Mouse (Mus musculus) thymus, adult 2 months (tissue): ENCODE measurements around the gene Nek2. TPM values are rescaled to one million over a fixed set of nuclear protein-coding genes. Genes with fewer than 3 reads are reported as not detected.

Experiments used
- DNase-seq: peaks from one replicate; pipeline ENCODE4 v3.0.0; 2021
- H3K27ac ChIP-seq: fragments of 200-500 bp; 2 replicates; pipeline ENCODE4 v1.5.1; 2012; ENCODE audit warnings: low read length, control low read depth; ENCODE audit not compliant: control insufficient read depth, insufficient read depth
- H3K27me3 ChIP-seq: fragments of 200-500 bp; 2 replicates; pipeline ENCODE4 v1.6.1; 2012; ENCODE audit warnings: mild to moderate bottlenecking, low read length, moderate library complexity, mixed read lengths; ENCODE audit not compliant: control insufficient read depth, insufficient read depth
- H3K36me3 ChIP-seq: fragments of 200-500 bp; 2 replicates; pipeline ENCODE4 v1.6.1; 2012; ENCODE audit warnings: mild to moderate bottlenecking, low read length, moderate library complexity; ENCODE audit not compliant: control insufficient read depth, insufficient read depth
- H3K4me1 ChIP-seq: fragments of 200-500 bp; replicated peaks from 2 replicates; pipeline ENCODE4 v1.6.1; 2012; ENCODE audit warnings: low read length; ENCODE audit not compliant: control insufficient read depth, insufficient read depth
- H3K4me3 ChIP-seq: fragments of 200-500 bp; 2 replicates; pipeline ENCODE4 v1.5.1; 2012; ENCODE audit warnings: mild to moderate bottlenecking, low read length, control low read depth, moderate library complexity; ENCODE audit not compliant: control insufficient read depth, insufficient read depth
- CTCF ChIP-seq: fragments of 200-500 bp; IDR thresholded peaks from 2 replicates; pipeline ENCODE4 v1.5.1; 2012; ENCODE audit warnings: mild to moderate bottlenecking, control low read depth, low read length, moderate library complexity, borderline replicate concordance; ENCODE audit not compliant: control insufficient read depth, poor library complexity, insufficient read depth; ENCODE audit errors: extremely low read depth
- POLR2A ChIP-seq: fragments of 200-500 bp; IDR thresholded peaks from 2 replicates; pipeline ENCODE4 v1.6.1; 2012; ENCODE audit warnings: mild to moderate bottlenecking, low read length, control low read depth, moderate library complexity; ENCODE audit not compliant: control insufficient read depth, poor library complexity, insufficient read depth; ENCODE audit errors: extremely low read depth
- WGBS: fragments of 180-500 bp; shearing (Covaris S2); methylation state at CpG from one replicate; pipeline ENCODE4 v1.1.7; 2018; 5-methylcytosine and 5-hydroxymethylcytosine counted together
- polyA plus RNA-seq: library from polyadenylated mRNA; depleted of rRNA; stranded (reverse); fragments of >200 nt; gene quantifications from 2 replicates; pipeline ENCODE4 v1.2.3, GENCODE M21; 2012

The Nek2 gene
- polyA plus RNA-seq, 1 experiment = 14.9 TPM

- TF ChIP-seq POLR2A (no peak), CTCF (no peak)
- Histone ChIP-seq H3K27ac (no peak overlapping the region), H3K4me1 (0 out of 2 replicates have a peak, but pooled peaks cover 3% of the 10 kb centered on the region), H3K27me3 (no peaks in the 10 kb centered on the region), H3K36me3 (no peaks in the 10 kb centered on the region), H3K4me3 (no peak overlapping the region)
- WGBS = 96% methylated on average over 12 of the region's 12 CpGs
- DNase-seq = no peak
Observed at GRCm38 (mm10) chr1:191811774-191812173, 9.5 kb upstream of the Nek2 start.

GRCm38 (mm10) chr1:191812949-191813691, 8.1 kb upstream of the Nek2 start:
- Histone ChIP-seq H3K27me3 (no peaks in the 10 kb centered on the region), H3K27ac (no peak overlapping the region), H3K4me1 (0 out of 2 replicates have a peak, but pooled peaks cover 3% of the 10 kb centered on the region), H3K4me3 (no peak overlapping the region), H3K36me3 (no peaks in the 10 kb centered on the region)
- 63% methylated on average over 13 of the region's 13 CpGs for WGBS
- no peak for DNase-seq
- TF ChIP-seq POLR2A = no peak
- TF ChIP-seq CTCF = no peak

GRCm38 (mm10) chr1:191814240-191814639, 7.0 kb upstream of the Nek2 start:
- no peak for DNase-seq
- TF ChIP-seq POLR2A (no peak), CTCF (no peak)
- Histone ChIP-seq H3K4me1 (0 out of 2 replicates have a peak, but pooled peaks cover 3% of the 10 kb centered on the region), H3K27ac (no peak overlapping the region), H3K4me3 (no peak overlapping the region), H3K27me3 (no peaks in the 10 kb centered on the region), H3K36me3 (no peaks in the 10 kb centered on the region)
- 20% methylated on average over 4 of the region's 4 CpGs for WGBS

GRCm38 (mm10) chr1:191814935-191815334, 6.3 kb upstream of the Nek2 start:
- DNase-seq = no peak
- WGBS = 82% methylated on average over 5 of the region's 5 CpGs
- Histone ChIP-seq H3K27ac (no peak overlapping the region), H3K4me3 (no peak overlapping the region), H3K27me3 (no peaks in the 10 kb centered on the region), H3K36me3 (no peaks in the 10 kb centered on the region), H3K4me1 (0 out of 2 replicates have a peak, but pooled peaks cover 3% of the 10 kb centered on the region)
- TF ChIP-seq POLR2A (no peak), CTCF (no peak)

- no peaks in the 10 kb centered on the region for H3K36me3 ChIP-seq
- H3K27ac ChIP-seq = no peak overlapping the region
- no peaks in the 10 kb centered on the region for H3K27me3 ChIP-seq
- WGBS = 96% methylated on average over 3 of the region's 3 CpGs
- DNase-seq = no peak
- peaks cover 8% of the 10 kb centered on the region for H3K4me1 ChIP-seq
- TF ChIP-seq POLR2A = no peak
- TF ChIP-seq CTCF = no peak
- H3K4me3 ChIP-seq = no peak overlapping the region
Observed at GRCm38 (mm10) chr1:191816596-191816995, 4.6 kb upstream of the Nek2 start.

- DNase-seq = peak; percentile 81
- peak; percentile 91 for TF ChIP-seq CTCF
- TF ChIP-seq POLR2A = 0 out of 2 replicates have a peak, but pooled peaks have one; percentile 31
- H3K4me3 ChIP-seq = no peak overlapping the region
- no peak overlapping the region for H3K27ac ChIP-seq
- WGBS = 47% methylated on average over 19 of the region's 19 CpGs
- no peaks in the 10 kb centered on the region for H3K36me3 ChIP-seq
- peaks cover 8% of the 10 kb centered on the region for H3K4me1 ChIP-seq
- H3K27me3 ChIP-seq = no peaks in the 10 kb centered on the region
Observed at GRCm38 (mm10) chr1:191817418-191818144, 3.7 kb upstream of the Nek2 start.
